Mouse (Mus musculus): ENCODE measurements around the gene Dnaic1.

- TF ChIP-seq CTCF (IDR thresholded peaks at IDR 0.05; ENCODE audit: borderline replicate concordance, control insufficient read depth, extremely low read depth, insufficient read depth, low read length, poor library complexity), result no peak
- TF ChIP-seq POLR2A (IDR thresholded peaks at IDR 0.05; ENCODE audit: control insufficient read depth, extremely low read depth, insufficient read depth, low read length, poor library complexity), result no peak
Measured at GRCm38 (mm10) chr4:41678863-41679262, 109.3 kb downstream of the Dnaic1 start.

Measured in thymus, adult 2 months (tissue).